Mouse (Mus musculus): ENCODE results near the gene Ormdl2.
A peak's percentile ranks its signal among the peaks of the same experiment; 100 is the strongest.
"Not testable (repeated sequence)": the region's sequence is repeated elsewhere in the genome, so short reads cannot be mapped to it uniquely, and the experiment has no call there.

Gene Ormdl2

DNA sequence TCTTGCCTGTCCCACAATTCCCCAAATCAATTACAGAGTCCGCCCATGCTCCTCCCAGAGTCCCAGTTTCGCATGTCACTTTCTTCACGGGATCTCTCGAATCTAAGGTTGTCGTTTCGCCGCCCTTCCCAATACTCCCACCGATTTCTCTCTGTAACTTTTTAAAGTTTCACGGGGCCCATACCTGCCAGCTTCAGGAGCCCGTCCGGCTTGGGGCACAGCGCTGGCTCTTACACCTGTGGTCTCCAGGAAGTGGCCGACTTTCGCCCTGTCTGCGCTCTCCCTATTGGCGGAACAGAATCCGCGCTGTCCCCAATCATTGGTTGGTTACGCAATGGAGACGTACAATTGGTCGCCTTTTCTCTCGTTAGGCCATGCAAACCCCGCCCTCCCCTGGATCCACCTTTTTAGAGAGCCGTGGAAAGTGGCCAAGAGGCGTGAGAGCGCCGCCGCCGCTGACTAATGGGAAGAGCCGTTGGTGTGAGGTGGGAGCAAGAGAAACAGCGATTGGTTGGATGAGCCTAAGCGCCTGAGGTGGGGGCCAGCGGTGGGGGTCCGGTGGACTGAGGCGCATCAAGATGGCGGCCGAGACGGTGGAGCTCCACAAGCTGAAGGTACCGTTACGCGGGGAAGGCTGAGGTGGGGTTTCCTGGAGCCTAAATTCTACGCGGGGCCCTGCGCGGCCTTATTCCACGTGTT is at the start of gene Ormdl2:
Gene Ormdl2, minus strand, starts transcription at position 288 of the 699 bp plus-strand sequence.
- DNase-seq (ENCODE audit: low spot score) = peak; percentile 98

DNA sequence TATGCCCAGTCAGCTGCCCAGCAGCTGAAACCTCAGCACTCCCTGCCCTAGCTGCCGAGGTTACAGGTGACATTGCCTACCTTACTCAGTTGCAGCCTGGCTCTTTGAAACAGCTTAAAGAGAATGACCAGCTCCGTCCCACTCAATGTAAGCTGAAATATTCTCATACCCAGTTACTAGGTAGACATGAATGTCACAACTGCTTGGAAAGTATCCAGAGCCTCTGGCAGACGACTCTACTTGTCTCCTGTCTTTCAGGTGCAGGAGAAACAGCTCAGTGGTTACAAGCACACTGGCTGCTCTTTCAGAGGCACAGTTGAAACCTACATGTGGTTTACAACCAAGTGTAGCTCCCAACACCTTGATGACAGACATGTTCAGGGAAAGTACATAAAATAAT is 48.9 kb upstream of the Ormdl2 start:
- no peak for DNase-seq (ENCODE audit: low spot score)

DNA sequence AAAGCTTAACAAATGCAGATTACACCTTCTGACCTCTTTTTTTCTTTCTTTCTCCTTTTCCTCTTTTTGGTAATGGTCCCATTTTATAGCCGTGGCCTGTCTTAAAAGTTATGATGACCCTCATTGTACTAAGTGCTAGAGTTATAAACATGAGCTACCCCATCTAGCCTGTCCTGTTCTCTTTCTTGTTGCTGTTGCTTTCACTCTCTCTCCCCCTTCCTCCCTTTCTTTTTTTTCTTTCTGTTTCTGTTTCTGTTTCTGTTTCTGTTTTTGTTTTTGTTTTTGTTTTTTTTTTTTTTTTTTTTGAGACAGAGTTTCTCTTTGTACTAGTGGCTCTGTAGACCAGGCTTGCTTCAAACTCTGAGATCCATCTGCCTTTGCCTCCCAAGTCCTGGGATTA is 45.1 kb upstream of the Ormdl2 start:
- no peak for DNase-seq (ENCODE audit: low spot score)

DNA sequence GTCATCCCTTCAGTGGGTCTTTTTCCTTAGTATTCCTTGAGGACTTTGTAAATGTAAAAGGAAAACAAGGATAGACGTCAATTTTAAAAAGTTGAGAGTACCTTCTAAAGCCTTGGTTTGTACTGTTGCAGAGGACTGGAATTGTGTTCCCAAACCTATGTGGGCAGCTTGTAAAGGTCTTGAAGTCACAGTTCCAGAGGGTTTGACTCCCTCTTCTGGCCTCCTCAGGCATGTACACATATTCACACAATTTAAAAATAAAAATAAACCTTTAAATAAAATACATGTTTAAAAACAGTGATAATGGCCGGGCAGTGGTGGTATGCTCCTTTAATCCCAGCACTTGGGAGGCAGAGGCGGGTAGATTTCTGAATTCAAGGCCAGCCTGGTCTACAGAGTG is 44.6 kb upstream of the Ormdl2 start:
- no peak for DNase-seq (ENCODE audit: low spot score)

DNA sequence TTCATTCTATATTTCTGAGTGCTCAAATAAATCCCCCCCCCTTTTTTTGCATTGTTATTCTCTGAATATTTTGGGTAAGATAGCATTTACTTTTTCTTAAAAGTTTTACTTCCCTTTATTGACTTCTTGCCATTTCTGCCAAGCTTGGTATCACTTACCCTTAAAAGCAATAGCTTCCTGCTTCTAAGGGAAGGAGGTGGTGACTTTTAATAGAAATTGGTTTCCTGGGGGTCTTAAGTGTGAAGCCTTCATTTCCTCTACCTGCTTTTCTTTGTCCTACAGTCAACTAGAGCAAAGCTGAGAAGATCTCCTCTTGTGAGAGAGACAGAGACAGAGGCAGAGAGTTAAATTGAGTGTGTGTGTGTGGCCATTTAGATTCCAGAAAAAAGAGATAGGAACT is 39.7 kb upstream of the Ormdl2 start:
- DNase-seq (ENCODE audit: low spot score) = no peak

DNA sequence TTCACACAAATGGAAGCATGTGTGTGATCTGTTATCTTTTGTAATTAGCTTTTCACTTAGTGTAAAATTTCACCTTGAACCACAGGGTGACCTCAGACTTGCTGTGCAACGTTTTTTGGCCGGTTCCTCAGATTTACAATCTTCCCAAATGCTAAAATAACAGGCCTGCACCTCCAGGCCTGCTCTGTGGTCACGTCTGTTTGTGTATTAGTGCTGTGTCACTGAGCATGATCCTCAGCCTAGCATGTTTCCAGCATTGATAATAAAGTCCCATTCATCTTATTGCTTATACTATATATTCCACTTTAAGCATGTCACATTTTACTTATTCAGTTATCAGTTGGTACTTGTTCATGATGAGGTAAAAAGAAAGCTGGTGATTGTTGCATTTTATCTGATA is 28.9 kb upstream of the Ormdl2 start:
- DNase-seq (ENCODE audit: low spot score) = no peak

DNA sequence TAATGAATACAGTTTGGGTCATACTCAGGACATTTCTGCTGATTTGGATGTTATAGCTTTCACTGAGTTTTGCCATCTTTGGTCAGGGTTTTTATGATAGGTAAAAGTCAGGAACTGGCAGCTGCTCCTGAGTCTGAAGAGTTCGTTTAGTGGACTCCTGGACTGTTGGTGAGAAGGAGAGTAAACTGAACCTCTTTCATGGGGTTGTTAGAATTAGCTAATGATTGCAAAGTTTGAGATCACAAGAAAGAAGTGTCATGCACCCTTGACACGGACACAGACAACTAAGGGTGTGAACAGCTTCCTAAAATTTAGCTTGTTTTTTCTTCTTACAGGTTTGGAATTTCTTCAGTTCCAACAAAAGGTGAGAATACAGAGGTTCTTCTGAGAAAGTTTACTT is 27.0 kb upstream of the Ormdl2 start:
- DNase-seq (ENCODE audit: low spot score) = no peak

DNA sequence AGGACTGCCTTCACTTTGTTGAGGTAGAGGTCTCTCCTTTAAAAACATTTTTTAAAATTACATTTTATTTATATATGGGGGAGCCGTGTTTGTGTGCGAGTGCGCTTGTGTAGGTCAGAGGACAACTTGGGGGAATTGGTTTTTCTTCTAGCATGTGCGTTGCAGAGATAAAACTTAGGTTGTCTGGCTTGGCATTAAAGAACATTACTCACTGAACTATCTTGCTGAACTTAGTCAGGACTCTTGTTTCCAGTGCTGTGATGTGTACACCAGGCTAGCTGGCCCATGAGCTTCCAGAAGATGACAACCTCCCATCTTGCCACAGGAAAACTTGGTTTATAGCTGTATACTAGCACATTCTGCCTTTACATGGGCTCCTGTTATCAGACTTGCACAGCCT is 25.2 kb upstream of the Ormdl2 start:
- DNase-seq (ENCODE audit: low spot score) = no peak

DNA sequence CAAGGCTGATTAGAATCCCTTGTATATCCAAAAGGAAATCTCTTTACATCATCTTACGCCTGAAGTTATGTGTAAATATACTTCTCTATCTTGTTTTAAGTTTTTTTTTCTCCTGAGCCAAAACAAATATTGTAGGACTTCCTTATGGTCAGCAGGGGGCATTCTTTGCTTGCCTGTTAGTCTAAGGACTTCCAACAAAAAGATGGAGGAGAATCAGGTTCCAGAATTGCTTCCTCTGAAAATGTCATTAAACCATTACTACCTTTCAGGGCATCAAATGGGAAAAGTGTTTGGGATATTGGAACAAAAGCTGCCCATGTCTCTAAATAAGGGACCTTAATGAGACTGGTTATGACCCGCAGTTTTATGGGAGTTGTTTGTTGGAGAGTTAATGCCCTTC is 24.1 kb upstream of the Ormdl2 start:
- no peak for DNase-seq (ENCODE audit: low spot score)

DNA sequence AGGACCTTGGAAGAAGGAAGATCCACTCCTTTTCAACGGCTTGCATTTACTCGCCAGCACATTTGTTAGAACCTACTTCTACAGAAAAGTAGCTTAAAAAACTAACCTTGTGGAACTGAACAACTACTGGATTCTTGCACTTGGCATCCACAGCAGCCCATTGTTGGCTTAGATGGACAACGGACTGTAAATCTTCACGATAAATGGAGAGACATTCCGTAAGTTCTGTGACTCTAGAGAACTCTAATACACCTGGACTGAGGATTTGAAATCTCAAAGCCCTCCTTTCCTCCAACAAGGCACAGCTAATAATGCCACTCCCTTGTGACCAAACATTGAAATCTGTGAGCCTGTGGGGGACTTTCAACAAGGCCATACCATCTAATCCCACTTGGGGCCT is 21.8 kb upstream of the Ormdl2 start:
- no peak for DNase-seq (ENCODE audit: low spot score)

DNA sequence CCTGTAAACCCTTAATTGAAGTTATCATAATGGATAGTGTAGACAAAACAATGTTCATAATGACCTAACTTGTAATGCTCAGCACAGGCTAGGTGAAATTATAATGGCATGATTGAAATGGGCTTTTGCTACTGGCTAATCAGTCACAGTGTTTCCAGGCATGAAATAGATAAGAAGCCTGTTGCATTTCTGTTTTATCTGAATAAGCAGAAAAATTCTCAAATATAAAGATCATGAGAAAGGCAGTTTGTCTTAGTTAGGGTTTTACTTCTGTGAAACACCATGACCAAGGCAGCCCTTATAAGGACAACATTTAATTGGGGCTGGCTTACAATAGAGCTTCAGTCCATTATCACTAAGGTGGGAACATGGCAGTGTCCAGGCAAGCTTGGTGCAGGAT is 19.2 kb upstream of the Ormdl2 start:
- DNase-seq (ENCODE audit: low spot score) = no peak

DNA sequence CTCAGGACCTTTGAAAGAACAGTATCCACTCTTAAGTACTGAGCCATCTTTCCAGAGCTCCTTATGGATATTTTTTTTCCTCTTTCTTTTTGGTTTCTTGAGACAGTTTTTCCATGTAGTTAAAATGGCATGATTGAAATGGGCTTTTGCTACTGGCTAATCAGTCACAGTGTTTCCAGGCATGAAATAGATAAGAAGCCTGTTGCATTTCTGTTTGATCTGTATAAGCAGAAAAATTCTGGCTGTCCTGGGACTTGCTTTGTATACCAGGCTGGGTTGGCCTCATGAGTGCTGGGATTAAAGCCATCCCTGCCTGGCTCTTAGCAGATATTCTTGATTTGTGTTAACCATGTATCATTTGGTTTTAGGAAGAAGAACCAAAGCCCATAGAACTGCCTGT is 18.0 kb upstream of the Ormdl2 start:
- no peak for DNase-seq (ENCODE audit: low spot score)

DNA sequence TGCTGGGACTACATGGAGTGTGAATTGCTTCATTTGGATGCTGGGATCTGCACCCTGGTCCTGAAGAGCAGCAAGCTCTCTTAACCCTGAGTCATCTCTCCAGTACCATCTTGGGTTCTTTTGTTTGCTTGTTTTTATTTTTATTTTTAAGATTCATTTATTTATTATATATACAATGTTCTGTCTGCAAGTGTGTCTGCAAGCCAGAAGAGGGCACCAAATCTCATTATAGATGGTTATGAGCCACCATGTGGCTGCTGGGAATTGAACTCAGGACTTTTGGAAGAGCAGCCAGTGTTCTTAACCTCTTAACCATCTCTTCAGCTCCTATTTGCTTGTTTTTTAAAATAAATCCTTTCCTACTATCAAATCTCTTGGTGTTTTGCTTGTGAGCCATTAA is 16.0 kb upstream of the Ormdl2 start:
- no peak for DNase-seq (ENCODE audit: low spot score)

DNA sequence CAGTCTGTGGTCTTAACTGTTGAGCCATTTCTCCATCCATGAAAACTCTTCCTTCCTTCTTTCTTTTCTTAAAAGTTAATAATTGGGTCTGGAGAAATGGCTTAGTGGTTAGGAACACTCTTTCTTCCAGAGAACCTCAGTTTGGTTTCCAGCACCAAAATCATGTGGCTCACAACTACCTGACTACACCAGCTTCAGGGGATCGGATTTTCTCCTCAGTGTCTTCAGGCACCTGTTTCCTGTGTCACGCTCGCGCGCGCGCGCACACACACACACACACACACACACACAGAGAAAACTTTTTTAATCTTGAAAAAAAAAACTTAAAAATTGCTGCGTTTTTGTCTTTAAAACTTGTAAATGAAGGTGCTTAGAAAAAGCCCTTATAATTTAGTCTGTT is 2.4 kb upstream of the Ormdl2 start:
- DNase-seq (ENCODE audit: low spot score) = no peak

DNA sequence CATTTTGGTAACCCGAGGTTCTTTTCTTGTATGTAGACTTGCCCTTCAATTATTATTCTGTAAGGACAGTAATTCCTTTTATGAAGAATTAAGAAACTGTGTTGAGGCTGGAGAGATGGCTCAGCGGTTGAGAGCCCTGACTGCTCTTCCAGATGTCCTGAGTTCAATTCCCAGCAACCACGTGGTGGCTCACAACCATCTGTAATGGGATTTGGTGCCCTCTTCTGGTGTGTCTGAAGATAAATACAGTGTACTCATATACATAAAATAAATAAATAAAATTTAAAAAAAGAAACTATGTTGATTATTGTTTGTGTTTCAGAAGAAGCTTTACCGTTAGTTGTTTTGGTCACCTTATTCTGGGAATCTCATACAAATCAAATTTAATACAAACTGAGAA is 1.6 kb upstream of the Ormdl2 start:
- not testable (repeated sequence) for DNase-seq (ENCODE audit: low spot score)

DNA sequence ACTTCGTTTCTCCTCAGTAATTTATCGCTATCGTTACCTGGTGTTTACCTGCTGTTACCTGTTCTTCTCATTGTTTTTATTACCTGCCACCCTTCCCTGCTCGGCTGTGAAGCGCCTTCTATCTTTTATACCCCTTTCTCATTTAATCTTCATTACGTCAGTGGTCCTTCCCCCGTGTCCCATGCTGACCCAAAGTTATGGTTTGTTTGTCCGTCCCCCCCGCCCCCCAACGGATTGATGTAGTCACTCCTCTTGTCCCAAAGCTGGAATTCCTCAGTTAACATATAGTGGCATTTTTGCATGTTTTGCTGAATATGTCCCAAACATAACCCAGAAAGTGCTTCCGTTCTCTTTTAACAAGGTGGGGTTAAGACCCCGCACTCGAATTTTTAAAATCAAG is 690 bp upstream of the Ormdl2 start:
- DNase-seq (ENCODE audit: low spot score) = no peak

DNA sequence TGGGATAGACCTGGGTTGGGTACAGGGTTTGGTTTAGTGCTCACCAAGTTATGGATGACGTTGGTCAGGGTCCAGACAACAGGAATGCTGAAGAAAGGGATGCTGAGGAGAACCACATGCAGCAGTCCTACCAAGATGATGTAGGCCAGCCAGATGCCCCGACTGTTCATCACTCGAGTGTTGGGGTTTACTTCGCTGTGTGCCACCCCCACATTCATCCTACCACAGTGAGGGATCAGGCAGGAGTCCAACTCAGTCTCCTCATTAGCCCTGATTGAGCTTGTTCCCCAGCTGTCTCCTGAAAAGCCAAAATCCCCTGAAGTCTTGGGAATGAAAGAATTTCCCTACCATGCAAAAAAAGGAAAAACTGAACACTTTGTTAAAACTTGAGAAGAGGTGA is 1.2 kb downstream of the Ormdl2 start:
- no peak for DNase-seq (ENCODE audit: low spot score)

DNA sequence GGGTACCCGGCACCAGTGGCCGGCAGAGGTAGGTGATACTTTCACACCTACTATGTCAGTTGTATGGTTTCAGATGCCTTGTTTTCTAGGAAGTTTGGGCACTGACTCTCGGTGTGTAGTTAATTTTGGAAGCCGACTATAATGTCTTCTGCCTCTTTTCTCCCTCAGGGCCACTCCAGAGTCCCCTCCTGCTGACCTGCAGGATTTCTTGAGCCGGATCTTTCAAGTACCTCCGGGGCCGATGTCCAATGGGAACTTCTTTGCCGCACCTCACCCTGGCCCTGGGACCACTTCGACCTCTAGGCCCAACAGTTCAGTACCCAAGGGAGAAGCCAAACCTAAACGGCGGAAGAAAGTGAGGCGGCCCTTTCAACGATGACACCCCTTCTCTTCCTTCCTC is 4.4 kb downstream of the Ormdl2 start, which contains the start of gene Sarnp:
Gene Sarnp, plus strand, starts transcription at position 301 of the 400 bp plus-strand sequence.
- no peak for DNase-seq (ENCODE audit: low spot score)

DNA sequence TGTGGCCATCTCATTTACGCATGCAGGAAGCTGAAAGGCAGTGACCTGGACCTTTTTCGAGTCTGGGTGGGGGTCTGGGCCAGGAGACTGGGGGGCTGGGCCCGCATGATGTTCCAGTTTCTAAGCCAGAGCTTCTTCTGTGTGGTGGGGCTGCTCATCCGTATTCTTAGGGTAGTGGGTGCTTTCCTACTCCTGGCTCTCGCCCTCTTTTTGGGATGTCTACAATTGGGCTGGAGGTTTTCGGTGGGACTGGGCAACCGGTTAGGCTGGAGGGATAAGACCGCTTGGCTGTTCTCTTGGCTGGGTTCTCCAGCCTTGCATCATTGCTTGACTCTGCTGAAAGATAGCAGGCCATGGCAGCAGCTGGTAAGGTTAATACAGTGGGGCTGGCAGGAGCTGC is 14.4 kb downstream of the Ormdl2 start:
- DNase-seq (ENCODE audit: low spot score) = no peak

DNA sequence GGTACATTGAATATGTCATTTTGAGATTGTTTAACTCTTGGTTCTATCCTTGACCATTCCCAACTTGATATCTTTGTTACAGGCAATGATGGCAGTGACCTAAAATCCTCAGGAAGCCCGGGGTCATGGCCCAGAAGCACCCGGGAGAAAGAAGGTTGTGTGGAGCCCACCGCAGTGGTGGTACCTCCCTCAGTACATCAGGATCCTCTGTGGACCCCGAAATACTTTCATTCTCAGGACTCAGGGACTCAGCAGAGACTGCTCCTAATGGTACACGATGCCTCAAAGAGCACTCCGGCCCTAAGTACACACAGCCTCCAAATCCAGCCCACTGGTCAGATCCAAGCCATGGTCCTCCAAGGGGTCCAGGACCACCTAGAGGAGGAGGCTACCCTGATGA is 15.4 kb downstream of the Ormdl2 start:
- DNase-seq (ENCODE audit: low spot score) = no peak

DNA sequence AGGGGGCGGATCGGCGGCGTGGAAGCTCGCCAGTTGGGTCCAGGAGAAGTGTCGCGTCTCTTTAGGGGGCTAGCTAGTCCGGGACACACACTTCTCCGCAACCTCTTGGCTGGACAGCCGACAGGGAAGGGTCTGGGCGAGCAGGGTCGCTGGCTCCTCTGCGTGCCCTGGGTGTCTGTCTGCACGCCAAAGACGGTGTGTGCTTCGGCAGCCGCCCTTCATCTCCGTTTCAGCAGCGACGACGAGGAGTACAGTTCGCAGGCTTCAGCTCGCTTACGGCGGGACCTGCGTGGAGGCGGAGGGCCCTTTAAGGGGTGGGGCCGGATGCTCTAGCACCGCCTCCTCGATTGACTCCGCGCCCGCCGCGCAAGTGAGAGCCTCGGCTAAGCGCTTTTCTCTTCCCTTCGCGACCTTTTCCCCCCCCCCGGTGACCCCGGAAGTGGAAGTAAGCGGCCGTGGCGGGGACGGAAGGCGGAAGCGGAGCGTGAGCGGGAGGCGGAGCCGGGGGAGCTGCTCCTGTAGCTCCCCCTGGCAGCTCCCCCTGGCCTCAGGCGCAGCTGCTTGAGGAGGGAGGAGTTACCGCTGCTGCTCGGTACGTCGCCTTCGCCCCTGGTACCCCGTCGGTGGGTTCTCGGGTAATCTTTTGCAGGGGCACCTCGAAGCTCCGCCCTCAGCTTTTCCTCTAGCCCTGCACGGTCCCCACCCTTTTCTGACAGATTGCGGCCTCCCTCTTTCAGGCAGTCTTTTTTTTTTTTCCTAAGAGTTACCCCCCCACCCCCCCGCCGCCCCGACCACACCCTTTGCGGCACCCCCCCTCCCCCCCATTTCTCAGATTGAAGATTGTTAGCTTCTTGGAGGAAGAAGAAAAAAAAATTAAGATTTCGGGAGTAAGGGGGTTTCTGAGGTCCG is 16.1 kb downstream of the Ormdl2 start:
- DNase-seq (ENCODE audit: low spot score) = peak; percentile 96

DNA sequence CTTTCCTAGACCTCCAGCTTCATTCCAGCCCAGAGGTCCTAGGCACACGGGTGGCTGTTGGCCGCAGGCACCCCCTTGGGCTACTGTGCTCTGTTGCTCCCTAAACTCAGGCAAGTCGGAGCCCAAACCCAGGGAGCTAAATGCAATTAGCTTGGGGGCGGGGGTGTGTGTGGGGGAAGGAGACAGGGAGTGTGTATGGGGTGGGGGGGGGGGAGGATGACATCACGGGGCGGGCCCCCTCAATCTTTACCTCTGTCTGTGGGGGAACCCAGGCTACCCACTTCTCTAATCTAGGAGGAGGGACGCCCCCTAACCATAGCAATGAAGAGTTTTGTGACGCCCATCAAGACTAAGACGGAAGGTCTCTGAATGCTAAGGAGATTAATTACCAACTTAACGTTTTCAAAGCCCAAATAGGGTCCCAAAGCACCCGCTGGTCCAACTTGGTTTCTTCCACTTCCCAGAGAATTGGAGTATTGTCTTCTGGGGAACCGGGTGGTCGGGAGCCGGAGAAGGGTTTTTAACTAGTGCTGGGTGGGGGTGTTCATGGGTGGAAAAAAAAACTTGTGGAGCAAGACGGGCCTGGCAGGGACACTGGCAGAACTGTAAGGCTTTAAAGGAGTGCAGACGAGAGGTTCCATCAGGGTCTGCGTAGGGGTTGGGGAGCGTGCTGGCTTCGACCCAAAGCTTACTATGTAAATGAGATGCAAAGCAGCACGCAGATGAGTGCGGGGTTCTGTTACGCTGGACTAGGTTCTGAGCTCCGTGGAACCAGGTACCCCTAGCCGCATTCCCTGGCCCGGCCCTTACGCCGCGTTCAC is 17.0 kb downstream of the Ormdl2 start, which contains the start of gene Tmem198b:
Gene Tmem198b, minus strand, starts transcription at position 100 of the 821 bp plus-strand sequence.
- peak; percentile 36 for DNase-seq (ENCODE audit: low spot score)

All from T-cell, adult 2 months (primary cell).